Mouse (Mus musculus) forebrain, embryonic 12.5 days (tissue): Measurements from ENCODE around the gene Sh3glb1. TPM values are rescaled to one million over a fixed set of nuclear protein-coding genes. Genes with fewer than 3 reads are reported as not detected.

Experiments used
- polyA plus RNA-seq: library from polyadenylated mRNA; unstranded; fragments of >200 nt; fragmentation: Nextera tagmentation; extraction: Ambion mirVana; gene quantifications from 2 replicates; pipeline ENCODE4 v1.2.1, GENCODE M21; 2016

Gene Sh3glb1
- polyA plus RNA-seq, 1 experiment from 2014 or later, result 93.6 TPM

Other genes with a start within 250 kb of the Sh3glb1 start
- gene Hs2st1, start 150.2 kb downstream of the Sh3glb1 start, polyA plus RNA-seq, result 35.7 and 39.1 TPM in 2 replicates
- 467 and 480 TPM in 2 replicates for gene Selenof, start 150.0 kb downstream of the Sh3glb1 start, polyA plus RNA-seq
- 0.12 and 0.20 TPM in 2 replicates for gene Clca3a1, start 40.6 kb upstream of the Sh3glb1 start, polyA plus RNA-seq
- gene Clca3a2, start 99.2 kb upstream of the Sh3glb1 start, polyA plus RNA-seq, result 0.15 TPM in 1 of 2 replicates, not detected in the other
- not detected in 2 replicates for gene Clca3b, start 129.0 kb upstream of the Sh3glb1 start, polyA plus RNA-seq
- gene Clca4b, start 212.2 kb upstream of the Sh3glb1 start, polyA plus RNA-seq, result not detected in 2 replicates